Mouse (Mus musculus) intestine, postnatal 0 days (tissue): Measurements from ENCODE around the gene Man1a. TPM values are rescaled to one million over a fixed set of nuclear protein-coding genes. Genes with fewer than 3 reads are reported as not detected.

Experiments
- ATAC-seq: fragments of 200-750 bp; cut with Nextera tagmentation; 2 replicates; pipeline ENCODE4 v1.8.0; 2017; ENCODE audit warnings: mild to moderate bottlenecking, moderate TSS enrichment, moderate library complexity
- H3K27ac ChIP-seq: fragments of 300-500 bp; sonication (generic); 2 replicates; pipeline ENCODE4 v1.5.1; 2014; ENCODE audit warnings: mild to moderate bottlenecking, low read depth, low read length, moderate library complexity
- H3K27me3 ChIP-seq: fragments of 300-500 bp; sonication (generic); replicated peaks from 2 replicates; pipeline ENCODE4 v1.6.1; 2014; ENCODE audit warnings: low read length, mixed read lengths; ENCODE audit not compliant: control insufficient read depth, insufficient read depth
- H3K36me3 ChIP-seq: fragments of 300-500 bp; sonication (generic); 2 replicates; pipeline ENCODE4 v1.6.1; 2014; ENCODE audit warnings: mild to moderate bottlenecking, moderate library complexity; ENCODE audit not compliant: control insufficient read depth, insufficient read depth
- H3K4me1 ChIP-seq: fragments of 300-500 bp; sonication (generic); replicated peaks from 2 replicates; pipeline ENCODE4 v1.6.1; 2014; ENCODE audit warnings: antibody characterized with exemption, low read length, mixed read lengths; ENCODE audit not compliant: control insufficient read depth, insufficient read depth
- H3K4me2 ChIP-seq: fragments of 300-500 bp; sonication (generic); replicated peaks from 2 replicates; pipeline ENCODE4 v1.6.1; 2014; ENCODE audit warnings: low read depth, mild to moderate bottlenecking, moderate library complexity
- H3K4me3 ChIP-seq: fragments of 300-500 bp; sonication (generic); 2 replicates; pipeline ENCODE4 v1.5.1; 2014; ENCODE audit warnings: low read depth, low read length
- H3K9ac ChIP-seq: fragments of 300-500 bp; sonication (generic); 2 replicates; pipeline ENCODE4 v1.6.1; 2014; ENCODE audit warnings: mild to moderate bottlenecking, low read depth, low read length
- H3K9me3 ChIP-seq: fragments of 300-500 bp; sonication (generic); 2 replicates; pipeline ENCODE4 v1.6.1; 2016; ENCODE audit warnings: mixed run types; ENCODE audit not compliant: control insufficient read depth
- CTCF ChIP-seq: sonication (generic); IDR thresholded peaks from 2 replicates; pipeline ENCODE4 v1.5.1; 2016; ENCODE audit warnings: low read depth, mild to moderate bottlenecking, control low read depth, antibody characterized with exemption, moderate library complexity
- WGBS: fragments of 180-500 bp; shearing (Covaris S2); extraction: QIAGEN DNeasy Blood & Tissue Kit; methylation state at CpG from one replicate; pipeline ENCODE4 v1.1.7; 2014; 5-methylcytosine and 5-hydroxymethylcytosine counted together
- polyA plus RNA-seq: library from polyadenylated mRNA; unstranded; fragments of >200 nt; fragmentation: Nextera tagmentation; extraction: Ambion mirVana; gene quantifications from 2 replicates; pipeline ENCODE4 v1.2.1, GENCODE M21; 2015

The Man1a gene
- polyA plus RNA-seq, 1 experiment from 2014 or later, result 29.9 TPM

- ATAC-seq, result no peak
- Histone ChIP-seq H3K4me1 (no peaks in the 10 kb centered on the region), H3K27ac (no peak overlapping the region), H3K36me3 (no peaks in the 10 kb centered on the region; the same call in 1 of the 2 replicates), H3K4me3 (no peak overlapping the region), H3K9me3 (no peaks in the 10 kb centered on the region), H3K9ac (no peak overlapping the region; the same call in 1 of the 2 replicates), H3K27me3 (no peaks in the 10 kb centered on the region), H3K4me2 (no peak overlapping the region)
- WGBS, result 77% methylated on average over 2 of the region's 2 CpGs
- TF ChIP-seq CTCF, result no peak
Measured at GRCm38 (mm10) chr10:54034779-54035178, 41.6 kb downstream of the Man1a start.

- TF ChIP-seq CTCF, result no peak
- H3K4me2 ChIP-seq, result no peak overlapping the region
- WGBS, result 82% methylated on average over 9 of the region's 9 CpGs
- H3K9ac ChIP-seq, result no peak overlapping the region
- no peak for ATAC-seq
- no peak overlapping the region for H3K4me3 ChIP-seq
- no peaks in the 10 kb centered on the region; the same call in 1 of the 2 replicates for H3K36me3 ChIP-seq
- no peak overlapping the region for H3K27ac ChIP-seq
- no peaks in the 10 kb centered on the region for H3K4me1 ChIP-seq
- H3K27me3 ChIP-seq, result no peaks in the 10 kb centered on the region
- no peaks in the 10 kb centered on the region for H3K9me3 ChIP-seq
Measured at GRCm38 (mm10) chr10:54032316-54033092, 43.9 kb downstream of the Man1a start.

DNA sequence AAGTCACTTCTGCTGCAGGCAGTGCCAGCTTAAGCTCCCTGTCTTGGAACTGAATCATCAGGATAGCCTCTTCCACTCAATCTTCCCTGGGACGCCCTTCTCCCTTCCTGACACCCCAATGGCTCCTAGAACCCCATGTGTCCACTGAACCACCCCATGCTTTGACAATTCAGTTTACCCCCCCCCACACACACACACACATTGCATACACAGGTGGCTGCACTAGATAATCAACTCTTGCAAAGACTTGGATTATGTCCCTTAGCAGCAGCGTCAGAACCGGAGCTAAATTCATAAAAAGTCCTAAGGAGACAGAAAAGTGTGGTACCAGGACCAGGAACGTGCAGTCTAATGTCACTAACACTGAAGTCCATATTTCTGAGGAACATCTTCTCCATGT, 47.5 kb downstream of the Man1a start:
- Histone ChIP-seq H3K4me2 (no peak overlapping the region), H3K27me3 (no peaks in the 10 kb centered on the region), H3K9ac (no peak overlapping the region), H3K4me1 (no peaks in the 10 kb centered on the region), H3K9me3 (no peaks in the 10 kb centered on the region), H3K4me3 (no peak overlapping the region), H3K36me3 (peaks cover 8% of the 10 kb centered on the region), H3K27ac (no peak overlapping the region)
- no peak for ATAC-seq
- TF ChIP-seq CTCF, result no peak
- 94% methylated on average over 4 of the region's 4 CpGs for WGBS

GRCm38 (mm10) chr10:54026738-54027427, 49.5 kb downstream of the Man1a start:
- WGBS, result 83% methylated on average over 5 of the region's 5 CpGs
- Histone ChIP-seq H3K4me1 (no peaks in the 10 kb centered on the region), H3K9me3 (no peaks in the 10 kb centered on the region), H3K4me3 (no peak overlapping the region), H3K27ac (no peak overlapping the region), H3K4me2 (no peak overlapping the region), H3K9ac (no peak overlapping the region), H3K36me3 (peaks cover 12% of the 10 kb centered on the region), H3K27me3 (no peaks in the 10 kb centered on the region)
- no peak for TF ChIP-seq CTCF
- no peak for ATAC-seq

DNA sequence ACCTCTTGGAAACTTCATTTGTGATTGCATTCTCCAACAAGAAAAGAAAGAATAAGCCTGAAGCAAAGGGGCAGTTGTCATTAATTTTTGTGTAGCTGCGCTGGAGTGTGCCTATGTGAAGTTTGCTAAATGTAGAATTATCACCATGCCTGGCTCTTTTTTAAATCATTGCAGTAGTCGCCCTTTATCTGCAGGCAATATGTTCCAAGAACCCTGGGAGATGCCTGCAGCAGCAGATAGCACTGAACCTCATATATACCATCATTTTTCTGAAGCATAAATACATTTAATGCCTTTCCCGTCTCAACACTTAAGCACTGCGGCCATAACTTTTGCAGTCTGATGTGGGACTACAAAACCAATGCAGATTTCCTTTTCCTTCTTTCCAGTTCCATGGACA, 50.3 kb downstream of the Man1a start:
- WGBS, result 88% methylated on average over 4 of the region's 4 CpGs
- no peak for ATAC-seq
- no peaks in the 10 kb centered on the region for H3K9me3 ChIP-seq
- TF ChIP-seq CTCF, result no peak
- no peaks in the 10 kb centered on the region for H3K4me1 ChIP-seq
- H3K27ac ChIP-seq, result no peak overlapping the region
- H3K27me3 ChIP-seq, result no peaks in the 10 kb centered on the region
- no peak overlapping the region for H3K9ac ChIP-seq
- no peak overlapping the region for H3K4me2 ChIP-seq
- no peak overlapping the region for H3K4me3 ChIP-seq
- H3K36me3 ChIP-seq, result peaks cover 12% of the 10 kb centered on the region

- H3K27me3 ChIP-seq, result no peaks in the 10 kb centered on the region
- WGBS, result 62% methylated on average over 5 of the region's 5 CpGs
- H3K4me1 ChIP-seq, result no peaks in the 10 kb centered on the region
- no peak for TF ChIP-seq CTCF
- H3K9me3 ChIP-seq, result no peaks in the 10 kb centered on the region
- no peak overlapping the region for H3K9ac ChIP-seq
- no peak for ATAC-seq
- no peak overlapping the region for H3K27ac ChIP-seq
- no peak overlapping the region for H3K4me3 ChIP-seq
- no peak overlapping the region for H3K4me2 ChIP-seq
- 0 out of 2 replicates have a peak, but pooled peaks cover 10% of the 10 kb centered on the region for H3K36me3 ChIP-seq
Measured at GRCm38 (mm10) chr10:54017904-54018454, 58.4 kb downstream of the Man1a start.
